Mouse (Mus musculus): ENCODE results near the gene Gk. TPM values are rescaled to one million over a fixed set of nuclear protein-coding genes. Genes with fewer than 3 reads are reported as not detected.

Gene Gk
- 27.0 and 28.0 TPM in 2 replicates for polyA plus RNA-seq (2014; fragmentation: Nextera tagmentation; extraction: Ambion mirVana)

- Histone ChIP-seq H3K9ac (ENCODE audit: low read length) (peak within 1 kb of the TSS; percentile 78), H3K36me3 (ENCODE audit: control insufficient read depth, insufficient read depth, low read length) (no peaks in the 10 kb centered on the region), H3K9me3 (ENCODE audit: control insufficient read depth, low read length) (no peaks in the 10 kb centered on the region), H3K4me2 (ENCODE audit: low read length) (peak within 1 kb of the TSS; percentile 63), H3K4me3 (ENCODE audit: control insufficient read depth in 1 of 2, insufficient read depth in 1 of 2, low read depth in 1 of 2, low read length in 2 of 2) (peak within 1 kb of the TSS; percentile 55 to 91), H3K4me1 (ENCODE audit: control insufficient read depth in 2 of 2, insufficient read depth in 2 of 2, low read length in 2 of 2) (no peaks in the 10 kb centered on the region), H3K27me3 (ENCODE audit: control insufficient read depth, insufficient read depth, low read length) (no peaks in the 10 kb centered on the region), H3K27ac (replicated peaks in 1 of 2; ENCODE audit: control insufficient read depth in 1 of 2, insufficient read depth in 1 of 2, low read depth in 2 of 2, low read length in 2 of 2) (peak within 1 kb of the TSS; percentile 94 to 98)
- 15% methylated on average over 42 of the region's 45 CpGs for WGBS
- ATAC-seq (ENCODE audit: insufficient number of reproducible peaks, insufficient read depth, low FRiP score, low read depth): peak; percentile 98
Measured at GRCm38 (mm10) chrX:85776544-85777087, at the start of gene Gk. Gk (minus strand) TSS chrX:85776819.

GRCm38 (mm10) chrX:85804706-85805376, 28.2 kb upstream of the Gk start:
- Histone ChIP-seq H3K4me2 (ENCODE audit: low read length) (no peak overlapping the region), H3K27me3 (ENCODE audit: control insufficient read depth, insufficient read depth, low read length) (no peaks in the 10 kb centered on the region), H3K27ac (replicated peaks in 1 of 2; ENCODE audit: control insufficient read depth in 1 of 2, insufficient read depth in 1 of 2, low read depth in 2 of 2, low read length in 2 of 2) (no peak overlapping the region), H3K4me1 (ENCODE audit: control insufficient read depth in 2 of 2, insufficient read depth in 2 of 2, low read length in 2 of 2) (no peaks in the 10 kb centered on the region), H3K36me3 (ENCODE audit: control insufficient read depth, insufficient read depth, low read length) (no peaks in the 10 kb centered on the region), H3K9me3 (ENCODE audit: control insufficient read depth, low read length) (no peaks in the 10 kb centered on the region), H3K9ac (ENCODE audit: low read length) (no peak overlapping the region), H3K4me3 (ENCODE audit: control insufficient read depth in 1 of 2, insufficient read depth in 1 of 2, low read depth in 1 of 2, low read length in 2 of 2) (no peak overlapping the region)
- no peak for ATAC-seq (ENCODE audit: insufficient number of reproducible peaks, insufficient read depth, low FRiP score, low read depth)
- 68% methylated on average over 4 of the region's 4 CpGs for WGBS

GRCm38 (mm10) chrX:85803006-85803405, 26.4 kb upstream of the Gk start:
- no peaks in the 10 kb centered on the region for H3K9me3 ChIP-seq (ENCODE audit: control insufficient read depth, low read length)
- no peaks in the 10 kb centered on the region for H3K27me3 ChIP-seq (ENCODE audit: control insufficient read depth, insufficient read depth, low read length)
- no peak overlapping the region for H3K9ac ChIP-seq (ENCODE audit: low read length)
- no peak overlapping the region for H3K4me3 ChIP-seq (ENCODE audit: control insufficient read depth in 1 of 2, insufficient read depth in 1 of 2, low read depth in 1 of 2, low read length in 2 of 2)
- H3K4me1 ChIP-seq (ENCODE audit: control insufficient read depth in 2 of 2, insufficient read depth in 2 of 2, low read length in 2 of 2): no peaks in the 10 kb centered on the region
- H3K27ac ChIP-seq (replicated peaks in 1 of 2; ENCODE audit: control insufficient read depth in 1 of 2, insufficient read depth in 1 of 2, low read depth in 2 of 2, low read length in 2 of 2): no peak overlapping the region
- ATAC-seq (ENCODE audit: insufficient number of reproducible peaks, insufficient read depth, low FRiP score, low read depth): no peak
- no peaks in the 10 kb centered on the region for H3K36me3 ChIP-seq (ENCODE audit: control insufficient read depth, insufficient read depth, low read length)
- H3K4me2 ChIP-seq (ENCODE audit: low read length): no peak overlapping the region

GRCm38 (mm10) chrX:85797449-85797848, 20.8 kb upstream of the Gk start:
- Histone ChIP-seq H3K36me3 (ENCODE audit: control insufficient read depth, insufficient read depth, low read length) (no peaks in the 10 kb centered on the region), H3K27ac (replicated peaks in 1 of 2; ENCODE audit: control insufficient read depth in 1 of 2, insufficient read depth in 1 of 2, low read depth in 2 of 2, low read length in 2 of 2) (no peak overlapping the region), H3K4me2 (ENCODE audit: low read length) (no peak overlapping the region), H3K9ac (ENCODE audit: low read length) (no peak overlapping the region), H3K4me3 (ENCODE audit: control insufficient read depth in 1 of 2, insufficient read depth in 1 of 2, low read depth in 1 of 2, low read length in 2 of 2) (no peak overlapping the region), H3K4me1 (ENCODE audit: control insufficient read depth in 2 of 2, insufficient read depth in 2 of 2, low read length in 2 of 2) (no peaks in the 10 kb centered on the region), H3K27me3 (ENCODE audit: control insufficient read depth, insufficient read depth, low read length) (no peaks in the 10 kb centered on the region), H3K9me3 (ENCODE audit: control insufficient read depth, low read length) (no peaks in the 10 kb centered on the region; the same call in 1 of the 2 replicates)
- WGBS: 77% methylated on average over 2 of the region's 2 CpGs
- no peak for ATAC-seq (ENCODE audit: insufficient number of reproducible peaks, insufficient read depth, low FRiP score, low read depth)

- ATAC-seq (ENCODE audit: insufficient number of reproducible peaks, insufficient read depth, low FRiP score, low read depth): no peak
- H3K27ac ChIP-seq (replicated peaks in 1 of 2; ENCODE audit: control insufficient read depth in 1 of 2, insufficient read depth in 1 of 2, low read depth in 2 of 2, low read length in 2 of 2): no peak overlapping the region
- no peak overlapping the region for H3K4me3 ChIP-seq (ENCODE audit: control insufficient read depth in 1 of 2, insufficient read depth in 1 of 2, low read depth in 1 of 2, low read length in 2 of 2)
- no peaks in the 10 kb centered on the region for H3K4me1 ChIP-seq (ENCODE audit: control insufficient read depth in 2 of 2, insufficient read depth in 2 of 2, low read length in 2 of 2)
- no peaks in the 10 kb centered on the region for H3K9me3 ChIP-seq (ENCODE audit: control insufficient read depth, low read length)
- H3K9ac ChIP-seq (ENCODE audit: low read length): no peak overlapping the region
- H3K27me3 ChIP-seq (ENCODE audit: control insufficient read depth, insufficient read depth, low read length): no peaks in the 10 kb centered on the region
- 77% methylated on average over 3 of the region's 3 CpGs for WGBS
- H3K36me3 ChIP-seq (ENCODE audit: control insufficient read depth, insufficient read depth, low read length): no peaks in the 10 kb centered on the region
- H3K4me2 ChIP-seq (ENCODE audit: low read length): no peak overlapping the region
Measured at GRCm38 (mm10) chrX:85778346-85778745, 1.7 kb upstream of the Gk start.

- no peak for ATAC-seq (ENCODE audit: insufficient number of reproducible peaks, insufficient read depth, low FRiP score, low read depth)
- Histone ChIP-seq H3K9ac (ENCODE audit: low read length) (peak overlapping the region; percentile 78), H3K9me3 (ENCODE audit: control insufficient read depth, low read length) (no peaks in the 10 kb centered on the region), H3K27me3 (ENCODE audit: control insufficient read depth, insufficient read depth, low read length) (no peaks in the 10 kb centered on the region), H3K36me3 (ENCODE audit: control insufficient read depth, insufficient read depth, low read length) (no peaks in the 10 kb centered on the region), H3K4me1 (ENCODE audit: control insufficient read depth in 2 of 2, insufficient read depth in 2 of 2, low read length in 2 of 2) (no peaks in the 10 kb centered on the region), H3K4me3 (ENCODE audit: control insufficient read depth in 1 of 2, insufficient read depth in 1 of 2, low read depth in 1 of 2, low read length in 2 of 2) (peak overlapping the region; percentile 55 to 66), H3K27ac (replicated peaks in 1 of 2; ENCODE audit: control insufficient read depth in 1 of 2, insufficient read depth in 1 of 2, low read depth in 2 of 2, low read length in 2 of 2) (peak overlapping the region; percentile 94 to 98), H3K4me2 (ENCODE audit: low read length) (peak overlapping the region; percentile 59)
- 24% methylated on average over 17 of the region's 17 CpGs for WGBS
Measured at GRCm38 (mm10) chrX:85777141-85777540, 522 bp upstream of the Gk start.

GRCm38 (mm10) chrX:85775879-85776543, 608 bp downstream of the Gk start:
- peak overlapping the region; percentile 63 for H3K4me2 ChIP-seq (ENCODE audit: low read length)
- peak overlapping the region; percentile 77 for H3K9ac ChIP-seq (ENCODE audit: low read length)
- no peaks in the 10 kb centered on the region for H3K9me3 ChIP-seq (ENCODE audit: control insufficient read depth, low read length)
- WGBS: 25% methylated on average over 22 of the region's 22 CpGs
- peak overlapping the region; percentile 82 to 96 for H3K27ac ChIP-seq (replicated peaks in 1 of 2; ENCODE audit: control insufficient read depth in 1 of 2, insufficient read depth in 1 of 2, low read depth in 2 of 2, low read length in 2 of 2)
- no peak for ATAC-seq (ENCODE audit: insufficient number of reproducible peaks, insufficient read depth, low FRiP score, low read depth)
- peak overlapping the region; percentile 55 to 91 for H3K4me3 ChIP-seq (ENCODE audit: control insufficient read depth in 1 of 2, insufficient read depth in 1 of 2, low read depth in 1 of 2, low read length in 2 of 2)
- H3K36me3 ChIP-seq (ENCODE audit: control insufficient read depth, insufficient read depth, low read length): no peaks in the 10 kb centered on the region
- H3K27me3 ChIP-seq (ENCODE audit: control insufficient read depth, insufficient read depth, low read length): no peaks in the 10 kb centered on the region
- H3K4me1 ChIP-seq (ENCODE audit: control insufficient read depth in 2 of 2, insufficient read depth in 2 of 2, low read length in 2 of 2): no peaks in the 10 kb centered on the region
